ENCODE assay signal across 12 mouse cellular contexts in genomic region chr6:91754098-91754497, GRCm38 (mm10).
A peak's percentile ranks its signal among the peaks of the same experiment; 100 is the strongest.
DNase-seq lines count a peak whose midpoint lies in the region; ATAC-seq and TF ChIP-seq lines count a peak whose summit lies in the region.
"Had no signal": no experiment of that assay in that cellular context is flagged by ENCODE, and none has a peak within 500 bp of the region (broad histone marks: within the 10 kb centered on the region; RNA-seq: fewer than 3 reads in every experiment).

No protein-coding gene starts in this region.

- peaks cover 91% of the 10 kb centered on the region for H3K36me3 ChIP-seq in heart, embryonic 10.5 days
- peaks cover 57% of the 10 kb centered on the region for H3K36me3 ChIP-seq in liver, postnatal 0 days (replicated peaks; ENCODE audit: insufficient read depth, low read length)
- H3K36me3 ChIP-seq in liver, embryonic 11.5 days (ENCODE audit: control insufficient read depth, insufficient read depth, low read length) = peaks cover 14% of the 10 kb centered on the region
- H3K36me3 ChIP-seq in midbrain, embryonic 13.5 days = peaks cover 83% of the 10 kb centered on the region

- no peak for TF ChIP-seq EP300 in liver, postnatal 0 days (IDR thresholded peaks at IDR 0.05; ENCODE audit: low read depth)

- no peak overlapping the region for H3K9ac ChIP-seq in liver, postnatal 0 days (replicated peaks)
- no peak overlapping the region for H3K9ac ChIP-seq in liver, embryonic 11.5 days (ENCODE audit: low read depth, low read length)
- no peak overlapping the region for H3K9ac ChIP-seq in midbrain, embryonic 13.5 days (replicated peaks)

- H3K27me3 ChIP-seq in heart, embryonic 10.5 days (ENCODE audit: insufficient read depth, poor library complexity, severe bottlenecking) = no peaks in the 10 kb centered on the region
- no peaks in the 10 kb centered on the region for H3K27me3 ChIP-seq in liver, postnatal 0 days (ENCODE audit: insufficient read depth, low read length)
- H3K27me3 ChIP-seq in liver, embryonic 11.5 days (replicated peaks; ENCODE audit: control insufficient read depth, insufficient read depth, low read length) = no peaks in the 10 kb centered on the region
- no peaks in the 10 kb centered on the region for H3K27me3 ChIP-seq in midbrain, embryonic 13.5 days

- peaks cover 7% of the 10 kb centered on the region; the same call in 1 of the 2 replicates for H3K4me1 ChIP-seq in heart, embryonic 10.5 days
- H3K4me1 ChIP-seq in liver, postnatal 0 days (ENCODE audit: insufficient read depth) = 0 out of 2 replicates have a peak, but pooled peaks cover 2% of the 10 kb centered on the region
- no peaks in the 10 kb centered on the region for H3K4me1 ChIP-seq in liver, embryonic 11.5 days (replicated peaks; ENCODE audit: control insufficient read depth, insufficient read depth, low read length)
- H3K4me1 ChIP-seq in midbrain, embryonic 13.5 days (replicated peaks) = no peaks in the 10 kb centered on the region

- ATAC-seq in liver, postnatal 0 days = no peak
- no peak for ATAC-seq in liver, embryonic 11.5 days (replicated peaks; ENCODE audit: low FRiP score)
- ATAC-seq in midbrain, embryonic 13.5 days = no peak
- ATAC-seq: forebrain, embryonic 14.5 days; intestine, postnatal 0 days had no signal

- no peak for TF ChIP-seq CTCF in liver, postnatal 0 days (IDR thresholded peaks at IDR 0.05; ENCODE audit: low read depth)

- no peak overlapping the region for H3K4me2 ChIP-seq in liver, postnatal 0 days (ENCODE audit: low read depth, low read length)
- no peak overlapping the region for H3K4me2 ChIP-seq in liver, embryonic 11.5 days
- H3K4me2 ChIP-seq in midbrain, embryonic 13.5 days (replicated peaks) = no peak overlapping the region

- H3K9me3 ChIP-seq in heart, embryonic 10.5 days = no peaks in the 10 kb centered on the region
- no peaks in the 10 kb centered on the region for H3K9me3 ChIP-seq in liver, postnatal 0 days (ENCODE audit: low read length)
- no peaks in the 10 kb centered on the region for H3K9me3 ChIP-seq in liver, embryonic 11.5 days (ENCODE audit: control insufficient read depth, low read length)
- H3K9me3 ChIP-seq in midbrain, embryonic 13.5 days = no peaks in the 10 kb centered on the region

- no peak overlapping the region for H3K27ac ChIP-seq in heart, embryonic 10.5 days
- peak overlapping the region; percentile 22; the same call in 1 of the 2 replicates for H3K27ac ChIP-seq in liver, postnatal 0 days (ENCODE audit: low read depth)
- no peak overlapping the region for H3K27ac ChIP-seq in liver, embryonic 11.5 days (ENCODE audit: low read depth, low read length)
- 0 out of 2 replicates have a peak overlapping the region, but pooled peaks have one; percentile 4 for H3K27ac ChIP-seq in midbrain, embryonic 13.5 days

- H3K4me3 ChIP-seq in heart, embryonic 10.5 days = no peak overlapping the region
- H3K4me3 ChIP-seq in liver, postnatal 0 days (ENCODE audit: low read depth, low read length) = no peak overlapping the region
- no peak overlapping the region for H3K4me3 ChIP-seq in liver, embryonic 11.5 days (ENCODE audit: low read depth, low read length)
- no peak overlapping the region for H3K4me3 ChIP-seq in midbrain, embryonic 13.5 days (replicated peaks)

- DNase-seq in heart, adult 11 months = peak; percentile 93
- DNase-seq in heart, embryonic 10.5 days (ENCODE audit: low spot score) = no peak
- DNase-seq in liver, postnatal 0 days = no peak
- no peak for DNase-seq in liver, embryonic 11.5 days (ENCODE audit: low spot score)
- peak; percentile 30 for DNase-seq in kidney, adult 18-20 months
- DNase-seq in cerebellum, adult 11 months = no peak
- no peak for DNase-seq in thymus, postnatal 14 days
- DNase-seq: cerebellum, postnatal 25 days; thymus, postnatal 36 days had no signal

- WGBS in heart, embryonic 10.5 days = 70% methylated on average over 6 of the region's 6 CpGs
- WGBS in liver, postnatal 0 days (ENCODE audit: insufficient replicate concordance) = 55% methylated on average over 6 of the region's 6 CpGs
- 81% methylated on average over 6 of the region's 6 CpGs for WGBS in liver, embryonic 11.5 days
- 39% methylated on average over 6 of the region's 6 CpGs for WGBS in midbrain, embryonic 13.5 days

Comparison
In these comparisons a context has a peak if more than half of its experiments do, and no peak if none do; other contexts are left out.
1. DNase-seq: peak in heart, adult 11 months (single experiment) and kidney, adult 18-20 months (single experiment); none in heart, embryonic 10.5 days (single experiment), liver, postnatal 0 days (single experiment), liver, embryonic 11.5 days (single experiment), cerebellum, adult 11 months (single experiment) and thymus, postnatal 14 days (single experiment).
2. H3K27ac ChIP-seq: peak in liver, postnatal 0 days (single experiment) and midbrain, embryonic 13.5 days (single experiment); none in heart, embryonic 10.5 days (single experiment) and liver, embryonic 11.5 days (single experiment).